Mouse (Mus musculus) retina, embryonic 14.5 days (tissue): ENCODE results near the gene Zdhhc5.

Experiments
- DNase-seq: peaks from one replicate; pipeline ENCODE4 v3.0.0-alpha.2; 2015; ENCODE audit warnings: low spot score

Gene Zdhhc5

DNA sequence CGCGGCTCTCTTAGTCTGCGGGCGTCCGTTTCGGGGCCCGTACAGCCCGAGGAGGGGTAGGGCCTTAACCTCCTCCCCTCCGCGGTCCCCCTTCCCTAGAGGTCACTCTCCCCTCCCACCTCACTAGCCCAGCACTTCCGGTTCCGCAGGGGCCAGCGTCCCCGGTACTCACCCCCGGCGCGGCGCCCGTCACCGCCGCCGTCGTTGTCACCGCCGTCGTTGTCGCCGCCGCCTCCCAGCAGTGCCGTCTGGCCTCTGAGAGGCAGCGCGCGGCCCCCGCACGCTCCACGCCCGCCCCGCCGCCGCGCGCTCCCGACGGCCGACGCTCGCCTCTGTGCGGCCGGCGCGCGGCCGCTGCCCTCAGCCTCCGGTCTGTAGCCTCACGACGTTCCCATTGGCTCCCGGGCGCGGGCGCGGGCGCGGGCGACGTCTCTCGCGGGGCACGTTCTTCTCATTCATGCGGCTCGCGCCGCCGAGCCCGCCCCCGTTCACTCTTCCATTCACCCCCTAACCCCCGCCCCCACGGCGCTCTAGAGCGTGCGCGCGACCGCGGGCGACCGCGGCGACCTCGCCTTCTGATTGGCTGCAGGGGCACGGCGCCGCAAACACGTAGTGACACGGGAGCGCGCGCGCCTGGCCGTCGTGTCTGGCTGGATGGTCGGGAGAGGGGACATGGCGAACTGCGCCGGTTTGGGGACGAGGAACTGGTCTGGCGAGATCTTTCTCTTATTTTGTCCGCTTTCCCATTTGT is at the start of gene Zdhhc5:
TSS of gene Zdhhc5 (minus strand) at position 370 of the 751 bp plus-strand sequence.
- peak; percentile 99 for DNase-seq

DNA sequence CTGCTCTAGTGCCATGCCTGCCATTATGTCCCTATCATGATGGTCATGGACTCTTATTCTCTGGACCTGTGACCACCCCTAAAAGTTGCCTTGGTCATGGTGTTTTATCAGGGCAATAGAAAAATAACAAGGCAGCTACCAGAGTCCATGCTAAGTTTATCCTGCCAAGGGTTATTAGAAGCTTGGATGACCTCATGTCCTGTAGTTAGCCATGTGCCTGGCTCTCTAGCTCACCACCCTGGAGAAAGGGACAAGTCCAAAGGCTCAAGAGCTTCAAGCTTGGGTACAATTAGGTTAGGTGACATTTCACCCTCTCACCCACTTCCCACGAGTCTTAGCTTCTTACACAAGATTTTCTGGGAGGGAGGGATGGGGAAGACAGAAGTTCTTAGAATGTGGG is 47.8 kb upstream of the Zdhhc5 start:
- DNase-seq: peak; percentile 27

DNA sequence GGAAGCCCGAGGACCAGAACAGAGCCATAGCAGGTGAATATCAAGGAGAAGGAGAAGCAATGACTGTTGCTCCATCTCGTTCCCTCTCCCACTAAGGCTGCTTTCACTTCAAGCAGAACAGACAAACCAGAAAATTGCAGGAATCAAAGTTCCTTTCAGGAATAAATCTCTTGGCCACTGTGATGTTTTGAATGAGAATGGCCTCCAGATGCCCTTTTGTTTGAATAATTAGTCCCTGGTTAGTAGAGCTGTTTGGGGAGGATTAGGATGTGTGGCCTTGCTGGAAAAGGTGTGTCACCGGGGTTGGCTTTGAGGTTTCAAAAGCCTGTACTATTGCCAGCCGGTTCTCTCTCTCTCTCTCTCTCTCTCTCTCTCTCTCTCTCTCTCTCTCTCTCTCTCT is 47.3 kb upstream of the Zdhhc5 start:
- DNase-seq: no peak

DNA sequence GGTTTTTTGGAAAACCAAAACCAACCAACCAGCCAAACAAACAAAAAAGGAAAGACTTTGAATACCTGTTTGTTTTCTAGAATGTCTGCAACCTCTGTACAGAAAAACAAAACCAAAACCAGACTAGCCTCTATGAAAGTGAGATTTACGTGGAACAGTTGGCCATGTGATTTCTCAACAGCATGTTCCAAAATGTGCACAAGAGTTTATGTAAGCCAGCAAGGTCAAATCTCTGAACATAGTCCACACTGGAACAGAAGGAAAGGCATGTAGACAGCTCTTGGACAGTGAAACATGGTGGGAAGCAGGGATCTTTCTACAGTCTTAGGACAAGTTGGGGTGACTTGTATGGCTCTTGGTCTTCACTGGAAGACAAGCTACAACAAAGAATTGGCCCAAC is 46.9 kb upstream of the Zdhhc5 start:
- DNase-seq: no peak

DNA sequence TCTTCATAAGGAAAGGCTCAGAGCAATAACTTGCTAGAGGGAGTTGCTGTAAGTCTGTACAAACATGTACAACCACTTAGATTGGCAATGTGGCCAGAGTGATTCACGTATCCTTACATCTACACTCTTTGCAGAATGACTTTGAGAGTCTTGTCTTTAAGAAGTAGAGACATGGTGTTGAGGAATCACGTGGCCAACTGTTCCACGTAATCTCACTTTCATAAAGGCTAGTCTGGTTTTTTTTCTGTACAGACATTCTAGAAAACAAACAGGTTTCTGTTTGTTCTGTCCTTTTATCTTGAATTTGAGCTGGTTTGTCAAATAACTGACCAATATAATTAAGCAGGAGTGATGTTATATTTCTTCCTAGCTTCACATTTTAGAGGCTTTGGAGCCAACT is 46.3 kb upstream of the Zdhhc5 start:
- no peak for DNase-seq

DNA sequence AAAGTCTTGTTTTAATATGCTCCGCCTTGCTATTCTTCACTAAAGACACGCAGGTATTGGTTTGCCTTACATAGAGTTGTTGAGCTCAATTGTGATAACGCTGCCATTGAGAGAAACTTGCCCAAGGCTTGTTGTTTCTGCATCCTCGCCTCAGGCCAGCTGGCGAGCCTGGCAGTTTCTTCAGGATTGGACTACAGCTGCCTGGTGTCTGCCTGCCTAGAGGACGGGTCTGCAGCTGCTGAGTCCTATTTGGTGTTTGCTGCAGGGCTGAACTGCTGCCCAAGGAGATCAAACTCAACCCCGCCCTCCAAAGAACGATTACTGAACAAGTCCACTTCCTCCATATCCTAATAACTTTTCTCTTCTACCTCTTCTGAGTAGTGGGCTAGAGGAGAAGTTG is 45.8 kb upstream of the Zdhhc5 start:
- DNase-seq: no peak

DNA sequence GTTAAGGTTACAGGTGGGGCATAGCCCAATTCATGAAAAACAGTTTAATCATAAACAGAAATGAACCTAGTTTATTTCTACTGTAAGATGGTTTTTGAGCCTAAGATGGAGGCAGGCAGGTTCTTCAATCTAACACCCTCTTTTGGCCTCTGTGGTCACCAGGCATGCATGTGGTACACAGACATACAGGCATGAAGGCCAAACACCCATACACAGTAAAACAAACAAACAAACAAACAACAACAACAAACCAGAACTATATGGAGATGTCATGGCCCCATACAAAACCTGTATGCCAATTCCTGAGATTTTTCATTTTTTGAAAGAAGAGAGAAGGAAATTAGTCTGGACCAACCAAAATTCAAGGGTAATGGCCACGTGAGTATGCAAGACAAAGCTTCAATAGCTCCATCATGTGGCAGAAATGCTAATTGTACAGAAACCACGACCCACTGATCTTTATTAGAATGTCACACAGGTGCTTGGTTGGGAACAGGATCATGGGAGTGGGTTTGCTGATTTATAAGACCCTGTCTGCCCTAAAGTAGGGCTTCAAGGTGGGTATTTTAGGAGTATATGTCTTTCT is 43.7 kb upstream of the Zdhhc5 start:
- peak; percentile 85 for DNase-seq

DNA sequence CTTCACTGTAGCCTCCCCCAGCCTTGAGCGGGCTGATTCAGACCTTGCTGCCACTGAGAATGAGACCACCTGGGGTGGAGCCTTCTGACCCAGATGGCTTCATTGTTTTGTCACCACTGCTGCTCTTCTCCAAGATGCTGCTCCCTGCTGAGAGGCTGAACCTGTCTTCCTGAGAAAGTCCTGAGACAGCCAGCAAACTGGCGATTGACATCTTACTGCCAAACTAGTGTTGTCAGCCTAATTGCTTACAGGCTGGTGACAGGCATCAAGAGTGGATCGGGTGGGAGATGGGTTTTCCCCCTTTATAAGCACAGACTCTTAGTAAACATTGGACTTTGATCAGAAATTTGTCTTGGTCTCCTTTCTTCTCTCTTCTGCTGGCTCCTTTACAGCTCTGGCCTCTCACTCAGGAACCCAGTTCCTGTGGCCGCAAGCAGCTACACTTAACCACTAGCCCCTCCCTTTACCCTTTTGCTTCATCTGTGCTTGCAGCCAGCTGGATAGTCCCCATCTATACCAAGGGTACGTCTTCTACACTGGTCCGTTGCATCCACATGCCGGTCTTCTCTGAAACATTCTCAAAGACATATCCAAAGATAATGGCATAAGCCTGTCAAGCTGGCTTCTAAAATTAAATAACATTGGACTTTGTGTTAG is 42.2 kb upstream of the Zdhhc5 start:
- no peak for DNase-seq

DNA sequence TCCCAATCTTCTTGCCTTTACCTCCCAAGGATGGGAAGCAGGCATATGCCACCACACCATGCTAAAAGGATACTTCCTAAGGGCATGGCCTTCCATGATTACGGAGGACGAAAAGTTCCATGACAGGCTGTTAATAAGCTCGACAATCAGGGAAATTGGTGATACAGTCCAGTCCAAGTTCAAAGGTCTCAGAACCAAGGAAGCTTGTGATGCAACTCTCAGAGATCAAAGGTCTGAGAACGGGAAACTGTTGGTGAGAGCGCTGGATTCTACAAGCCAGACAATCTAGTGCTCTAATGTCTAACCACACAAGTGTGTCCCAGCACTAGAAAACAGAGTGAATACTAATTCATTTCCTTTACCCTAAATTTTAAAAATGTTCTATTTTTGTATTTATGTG is 41.3 kb upstream of the Zdhhc5 start:
- no peak for DNase-seq

DNA sequence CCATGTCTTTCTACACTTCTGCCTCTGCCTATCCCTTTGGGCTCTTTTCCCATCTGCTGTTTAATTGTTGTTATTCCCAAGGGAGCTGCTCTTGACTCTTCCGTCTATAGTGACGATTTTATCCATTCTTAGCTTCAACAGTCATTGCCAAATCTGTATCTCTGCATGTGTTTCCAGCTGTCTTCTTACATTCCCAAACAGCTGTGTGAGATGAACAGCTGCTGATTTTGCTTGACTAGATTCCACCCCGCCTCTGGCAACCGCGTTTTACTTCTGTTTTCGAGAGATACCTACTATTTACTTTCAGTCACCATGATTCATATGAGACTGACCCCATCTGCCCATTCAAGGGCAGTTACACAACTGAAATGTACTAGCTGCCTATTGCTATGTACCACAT is 35.1 kb upstream of the Zdhhc5 start:
- DNase-seq: no peak

DNA sequence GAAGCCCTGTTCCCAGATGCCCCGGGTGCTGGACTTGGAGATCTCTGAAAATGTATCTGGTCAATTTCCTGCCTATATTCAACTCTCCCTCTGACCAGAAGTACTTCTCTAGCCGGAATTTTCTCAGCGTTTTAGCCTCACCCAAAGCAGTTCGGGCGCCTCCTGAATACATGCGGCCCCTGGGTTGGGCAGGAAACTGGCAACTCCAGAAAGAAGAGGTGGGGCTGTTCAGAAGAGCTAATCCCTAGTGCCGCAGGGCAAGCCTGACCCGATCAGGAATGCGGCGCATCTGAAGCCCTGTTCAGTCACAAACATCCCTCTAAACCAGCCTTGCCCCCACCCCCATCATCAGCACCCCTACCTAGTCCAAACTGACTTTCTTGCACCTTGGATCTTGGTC is 29.1 kb upstream of the Zdhhc5 start:
- DNase-seq: no peak

DNA sequence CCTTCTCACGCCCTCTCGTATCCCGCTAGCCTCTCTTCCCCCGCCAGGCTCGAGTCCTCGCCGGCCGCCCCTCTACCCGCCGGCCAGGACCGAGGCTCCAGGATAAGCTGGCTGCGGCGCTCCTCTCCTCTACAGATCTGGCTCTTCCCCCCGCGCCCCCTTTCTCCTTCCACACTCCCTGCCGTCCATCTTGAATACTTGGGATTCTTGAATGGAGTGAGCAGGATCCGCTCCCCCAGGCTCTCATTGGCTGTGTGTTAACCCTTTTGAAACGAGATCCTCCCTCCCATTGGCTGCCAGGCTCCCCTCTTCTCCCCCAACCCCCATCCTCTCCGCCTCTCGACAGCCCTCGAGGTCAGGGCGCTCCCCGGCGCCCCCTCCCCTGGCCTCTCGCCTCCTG is 28.6 kb upstream of the Zdhhc5 start, which contains the start of gene Gm19426:
TSS of gene Gm19426 (minus strand) at position 95 of the 400 bp plus-strand sequence.
- DNase-seq: peak; percentile 96

DNA sequence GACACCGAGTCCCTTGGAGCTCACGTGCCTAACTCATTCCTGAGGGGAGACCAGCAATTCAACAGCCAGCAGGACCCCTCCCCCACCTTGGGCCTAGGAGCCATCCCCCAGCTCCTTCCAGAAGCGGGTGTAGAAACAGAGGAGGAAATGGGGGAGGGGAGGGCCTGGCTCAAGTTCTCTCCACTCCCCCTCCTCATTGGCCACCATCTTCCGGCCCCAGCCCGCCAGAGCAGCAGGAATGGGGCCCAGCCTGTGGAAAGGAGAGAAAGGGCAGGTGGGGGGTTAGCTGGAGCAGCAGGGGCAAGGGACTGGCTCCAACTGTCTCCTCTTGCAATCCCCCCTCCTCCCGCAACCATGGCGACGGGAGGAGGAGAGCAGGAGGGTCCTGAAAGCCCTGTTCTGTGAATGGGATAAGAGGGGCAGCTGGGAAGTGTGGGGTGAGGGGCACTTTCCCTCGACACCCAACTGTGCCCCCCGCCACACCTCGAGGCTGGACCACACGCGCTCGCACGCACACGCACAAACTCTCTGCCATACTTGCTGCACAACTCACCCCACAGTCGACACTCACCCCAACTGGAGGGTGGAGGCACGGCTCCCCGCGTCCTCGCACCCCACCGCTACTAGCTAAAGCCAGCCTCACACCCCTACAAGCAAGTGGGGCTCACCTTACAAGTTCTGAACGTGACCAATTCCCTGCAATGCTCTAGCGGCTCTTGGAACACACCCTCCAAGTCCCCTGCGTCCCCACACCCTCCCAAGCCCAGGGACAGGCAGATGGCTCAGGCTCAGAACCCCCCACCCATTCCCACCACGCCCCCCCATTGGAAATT is 27.7 kb upstream of the Zdhhc5 start:
- DNase-seq: peak; percentile 95

DNA sequence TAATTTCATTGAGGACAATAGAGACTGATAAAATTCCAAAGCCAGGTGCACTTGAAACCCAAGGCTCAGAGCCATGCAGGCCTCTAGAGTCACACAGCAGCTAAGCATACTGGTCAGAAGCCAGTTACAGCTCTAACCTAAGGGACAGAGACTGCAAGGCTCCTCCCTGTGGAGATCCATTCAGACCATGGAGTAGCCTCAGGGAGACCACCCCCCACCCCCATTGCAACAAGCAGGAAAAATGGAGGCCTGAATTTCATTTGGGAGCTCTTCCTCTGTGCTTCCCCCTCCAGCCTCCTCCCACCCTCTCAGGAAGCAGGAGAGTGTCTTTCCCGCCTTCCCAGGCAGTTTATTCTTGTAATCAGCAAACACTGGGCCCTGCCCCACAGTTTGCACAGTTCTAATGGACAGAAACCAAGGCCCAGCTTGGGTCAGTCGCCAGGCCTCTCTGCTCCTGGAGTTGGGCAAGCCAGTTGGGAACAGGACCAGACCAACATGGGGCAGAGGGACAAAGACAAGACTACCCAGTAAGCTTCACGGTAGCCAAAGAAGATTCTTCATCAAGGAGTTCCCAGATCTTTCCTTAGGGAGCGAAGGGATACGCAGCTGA is 27.0 kb upstream of the Zdhhc5 start:
- DNase-seq: no peak

DNA sequence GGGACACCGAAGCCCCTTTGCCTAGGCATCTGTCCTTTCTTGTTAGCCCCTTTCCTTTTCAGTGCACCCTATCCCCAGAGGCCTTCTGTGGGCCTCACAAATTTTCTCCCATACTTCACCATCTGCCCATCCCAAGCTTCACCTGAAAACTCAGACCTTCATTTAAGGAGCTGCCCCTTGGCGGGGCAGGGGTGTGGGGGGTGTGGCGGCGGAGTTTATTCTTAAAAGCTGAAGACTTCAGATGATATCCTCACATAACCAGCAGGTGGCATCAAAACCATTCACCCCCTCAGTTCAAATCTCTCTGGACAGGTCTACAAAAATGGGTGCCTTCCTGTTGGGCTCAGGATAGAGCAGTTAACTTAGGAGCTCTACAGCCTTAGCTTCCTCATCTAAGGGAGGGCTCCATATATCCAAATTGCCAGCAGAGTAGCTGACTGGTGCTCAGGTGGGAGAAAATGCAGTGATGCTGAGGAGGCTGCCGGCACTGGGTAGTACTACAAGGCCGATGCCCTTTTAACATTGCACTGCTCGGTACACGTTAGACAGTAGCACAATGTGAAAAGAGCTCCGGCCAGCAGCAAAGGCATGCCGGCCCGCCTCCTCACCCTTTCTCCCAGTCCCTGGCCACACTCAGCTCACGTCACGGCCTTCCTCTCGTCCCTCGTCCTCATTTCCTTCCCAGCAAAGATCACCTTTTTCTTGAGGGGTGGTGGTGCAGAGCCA is 25.8 kb upstream of the Zdhhc5 start:
- peak; percentile 62 for DNase-seq

DNA sequence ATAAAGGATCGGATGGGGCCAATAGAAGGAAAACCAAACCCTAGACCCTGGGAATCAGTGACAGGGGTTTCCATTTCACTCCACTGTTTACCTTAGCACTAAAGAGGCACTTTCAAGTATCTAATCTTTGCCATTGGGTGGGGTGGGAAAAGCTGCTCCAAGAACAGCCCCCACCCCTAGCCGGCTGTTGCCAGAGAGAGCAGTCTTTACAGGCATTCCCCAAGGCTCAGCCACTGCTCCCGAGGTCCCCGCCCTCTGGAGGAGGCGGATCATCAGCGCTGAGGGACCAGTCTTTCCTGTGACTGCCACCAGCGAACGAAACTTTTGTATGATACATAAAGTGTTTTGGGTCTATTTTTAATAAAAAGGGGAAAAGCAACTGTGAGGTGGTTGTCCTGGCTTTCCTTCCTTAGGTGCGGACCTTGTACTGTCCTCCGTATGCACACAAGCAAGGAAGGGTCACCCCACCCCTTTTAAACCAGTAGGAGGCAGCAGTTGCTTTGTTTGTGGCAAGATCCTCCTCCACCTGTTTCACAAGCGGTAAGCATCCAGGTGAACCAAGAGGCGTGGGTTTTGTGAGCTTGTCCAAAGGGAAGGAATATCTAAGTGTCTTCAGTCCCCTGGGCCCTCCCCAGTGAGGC is 23.4 kb upstream of the Zdhhc5 start:
- peak; percentile 75 for DNase-seq

DNA sequence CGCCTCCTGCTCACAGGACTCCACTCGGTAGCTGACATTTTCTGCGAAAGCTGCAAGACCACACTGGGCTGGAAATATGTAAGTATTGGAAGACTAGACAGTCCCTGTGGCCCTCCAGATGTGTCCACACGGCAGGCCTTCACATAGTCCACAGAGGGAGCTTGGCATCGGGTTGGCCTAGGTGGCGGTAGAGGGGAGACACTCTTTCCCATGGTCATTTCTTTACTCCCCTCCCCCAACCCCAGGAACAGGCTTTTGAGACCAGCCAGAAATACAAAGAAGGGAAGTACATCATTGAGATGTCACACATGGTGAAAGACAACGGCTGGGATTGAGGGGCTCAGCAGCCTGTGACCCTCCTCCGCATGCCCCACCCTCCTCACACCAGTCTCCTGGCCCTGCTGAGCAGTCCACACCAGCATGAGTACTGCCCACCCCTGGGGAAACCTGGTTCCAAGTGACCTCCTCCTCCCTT is 22.5 kb upstream of the Zdhhc5 start:
- peak; percentile 73 for DNase-seq

DNA sequence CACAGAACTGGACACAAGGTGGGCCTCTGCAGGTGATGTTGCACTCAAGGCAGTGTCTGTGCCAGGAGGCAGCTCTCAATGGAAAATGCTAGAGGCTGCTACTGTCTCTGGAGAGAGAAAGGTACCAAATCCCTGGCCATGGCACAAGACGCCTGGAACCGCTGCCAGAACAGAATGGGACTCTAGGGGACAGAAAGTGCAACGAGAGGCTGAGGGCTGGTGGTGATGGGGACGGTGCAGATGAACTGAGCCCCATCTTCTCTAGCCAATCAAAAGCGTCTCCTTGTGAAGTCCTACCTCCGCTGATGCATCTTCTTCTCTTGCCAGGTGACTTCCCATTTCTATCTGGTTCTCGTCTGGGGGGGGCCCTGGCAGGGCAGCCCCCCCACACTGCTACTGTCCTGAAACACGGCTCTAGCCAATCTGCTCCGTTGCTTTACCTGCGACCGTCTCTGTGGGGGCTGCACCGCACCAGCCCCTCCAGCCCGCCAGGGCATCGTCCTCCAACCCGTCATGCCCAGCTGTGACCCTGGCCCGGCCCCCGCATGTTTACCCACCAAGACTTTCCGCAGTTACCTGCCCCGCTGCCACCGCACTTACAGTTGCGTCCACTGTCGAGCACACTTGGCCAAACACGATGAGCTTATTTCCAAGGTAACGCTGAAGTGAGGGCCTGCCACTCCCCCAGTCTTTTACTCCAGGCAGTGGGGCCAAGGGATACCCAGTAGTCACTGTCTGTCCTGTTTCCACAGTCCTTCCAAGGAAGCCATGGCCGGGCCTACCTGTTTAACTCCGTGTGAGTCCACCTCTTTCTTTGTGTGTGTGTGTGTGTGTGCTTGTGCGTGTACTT is 21.6 kb upstream of the Zdhhc5 start:
- DNase-seq: peak; percentile 21

DNA sequence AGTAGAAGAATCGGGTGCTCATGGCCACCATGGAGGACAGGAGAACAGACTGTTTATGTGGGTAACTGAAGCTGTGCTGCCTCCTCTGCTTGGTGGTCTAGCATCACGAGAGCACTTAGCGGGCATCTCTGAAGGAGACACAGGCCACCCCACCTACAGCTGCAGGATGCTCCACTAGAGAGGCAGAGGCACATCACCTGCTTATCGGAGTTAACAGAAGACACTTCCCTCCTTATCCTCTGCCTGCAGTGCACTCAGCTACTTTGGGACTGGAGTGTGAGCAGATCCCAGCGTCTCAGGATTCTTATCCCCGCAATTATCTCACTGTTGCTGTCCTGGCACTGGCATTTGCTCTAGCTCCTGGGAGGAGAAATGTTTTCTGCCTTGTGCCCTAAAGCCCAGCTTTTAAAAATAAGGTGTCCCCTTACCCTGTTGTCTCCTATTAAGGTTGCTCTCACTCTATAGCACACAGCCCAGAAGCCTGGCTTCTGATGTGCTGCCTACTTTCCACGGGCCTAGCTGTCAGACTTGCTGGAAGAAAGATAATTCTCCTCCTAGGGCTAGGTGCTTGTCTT is 20.5 kb upstream of the Zdhhc5 start:
- DNase-seq: no peak
